Mouse (Mus musculus) heart, embryonic 16.5 days (tissue): ENCODE data around the gene Xcr1. TPM values are rescaled to one million over a fixed set of nuclear protein-coding genes. Genes with fewer than 3 reads are reported as not detected.

Experiments used
- ATAC-seq: fragments of 200-750 bp; cut with Nextera tagmentation; replicated peaks from 2 replicates; pipeline ENCODE4 v1.8.0; 2017; ENCODE audit warnings: moderate number of reproducible peaks; ENCODE audit not compliant: insufficient read depth, low FRiP score; ENCODE audit errors: extremely low read depth
- H3K27ac ChIP-seq: fragments of 300-500 bp; sonication (generic); 2 replicates; pipeline ENCODE4 v1.5.1; 2014; ENCODE audit warnings: mild to moderate bottlenecking, low read length, control low read depth, moderate library complexity
- H3K27me3 ChIP-seq: fragments of 300-500 bp; sonication (generic); 2 replicates; pipeline ENCODE4 v1.6.1; 2014; ENCODE audit warnings: low read length, mixed read lengths; ENCODE audit not compliant: control insufficient read depth, insufficient read depth
- H3K36me3 ChIP-seq: fragments of 300-500 bp; sonication (generic); 2 replicates; pipeline ENCODE4 v1.6.1; 2014; ENCODE audit not compliant: control insufficient read depth, insufficient read depth
- H3K4me1 ChIP-seq: fragments of 300-500 bp; sonication (generic); 2 replicates; pipeline ENCODE4 v1.6.1; 2014; ENCODE audit warnings: low read length, mixed read lengths; ENCODE audit not compliant: control insufficient read depth, insufficient read depth
- H3K4me2 ChIP-seq: fragments of 300-500 bp; sonication (generic); 2 replicates; pipeline ENCODE4 v1.6.1; 2014; ENCODE audit warnings: low read depth, mild to moderate bottlenecking, control low read depth, low read length
- H3K4me3 ChIP-seq: fragments of 300-500 bp; sonication (generic); 2 replicates; pipeline ENCODE4 v1.5.1; 2014; ENCODE audit warnings: mild to moderate bottlenecking, control low read depth, low read length
- H3K9ac ChIP-seq: fragments of 300-500 bp; sonication (generic); 2 replicates; pipeline ENCODE4 v1.6.1; 2014; ENCODE audit warnings: low read length, control low read depth
- H3K9me3 ChIP-seq: fragments of 300-500 bp; sonication (generic); replicated peaks from 2 replicates; pipeline ENCODE4 v1.6.1; 2016; ENCODE audit warnings: low read length; ENCODE audit not compliant: control insufficient read depth
- WGBS: fragments of 180-500 bp; shearing (Covaris S2); extraction: QIAGEN DNeasy Blood & Tissue Kit; methylation state at CpG from one replicate; pipeline ENCODE4 v1.1.7; 2014; 5-methylcytosine and 5-hydroxymethylcytosine counted together
- polyA plus RNA-seq: library from polyadenylated mRNA; unstranded; fragments of >200 nt; fragmentation: Nextera tagmentation; extraction: Ambion mirVana; gene quantifications from 2 replicates; pipeline ENCODE4 v1.2.1, GENCODE M21; 2015

Xcr1 gene
- polyA plus RNA-seq, 1 experiment from 2014 or later: 0.05 TPM

- Histone ChIP-seq H3K9ac (no peak overlapping the region), H3K27ac (no peak overlapping the region), H3K36me3 (peaks cover 75% of the 10 kb centered on the region), H3K9me3 (no peaks in the 10 kb centered on the region), H3K4me2 (no peak overlapping the region), H3K4me1 (no peaks in the 10 kb centered on the region), H3K4me3 (no peak overlapping the region), H3K27me3 (no peaks in the 10 kb centered on the region)
- ATAC-seq: no peak
- 84% methylated on average over 3 of the region's 3 CpGs for WGBS
These were observed 35.2 kb downstream of the Xcr1 start for GRCm38 (mm10) chr9:123826631-123827030.

- no peak overlapping the region for H3K27ac ChIP-seq
- no peak for ATAC-seq
- H3K9ac ChIP-seq: no peak overlapping the region
- WGBS: 90% methylated on average over 2 of the region's 2 CpGs
- no peak overlapping the region for H3K4me2 ChIP-seq
- H3K4me1 ChIP-seq: no peaks in the 10 kb centered on the region
- no peak overlapping the region for H3K4me3 ChIP-seq
- H3K27me3 ChIP-seq: no peaks in the 10 kb centered on the region
- no peaks in the 10 kb centered on the region for H3K9me3 ChIP-seq
- peaks cover 67% of the 10 kb centered on the region for H3K36me3 ChIP-seq
These were observed 43.2 kb downstream of the Xcr1 start for GRCm38 (mm10) chr9:123818601-123819000.

- Histone ChIP-seq H3K36me3 (peaks cover 52% of the 10 kb centered on the region), H3K4me1 (no peaks in the 10 kb centered on the region), H3K27ac (no peak overlapping the region), H3K9me3 (no peaks in the 10 kb centered on the region), H3K4me2 (no peak overlapping the region), H3K27me3 (no peaks in the 10 kb centered on the region), H3K4me3 (no peak overlapping the region), H3K9ac (no peak overlapping the region)
- WGBS: 76% methylated on average over 1 of the region's 1 CpGs
- no peak for ATAC-seq
These were observed 45.8 kb downstream of the Xcr1 start for GRCm38 (mm10) chr9:123815996-123816395.

GRCm38 (mm10) chr9:123815444-123815843, 46.4 kb downstream of the Xcr1 start:
- no peak overlapping the region for H3K4me2 ChIP-seq
- H3K27ac ChIP-seq: no peak overlapping the region
- no peak for ATAC-seq
- no peaks in the 10 kb centered on the region for H3K27me3 ChIP-seq
- H3K4me1 ChIP-seq: no peaks in the 10 kb centered on the region
- no peak overlapping the region for H3K9ac ChIP-seq
- 77% methylated on average over 3 of the region's 3 CpGs for WGBS
- H3K36me3 ChIP-seq: peaks cover 52% of the 10 kb centered on the region
- no peaks in the 10 kb centered on the region for H3K9me3 ChIP-seq
- no peak overlapping the region for H3K4me3 ChIP-seq

GRCm38 (mm10) chr9:123814821-123815220, 47.0 kb downstream of the Xcr1 start:
- Histone ChIP-seq H3K27me3 (no peaks in the 10 kb centered on the region), H3K4me1 (no peaks in the 10 kb centered on the region), H3K9me3 (no peaks in the 10 kb centered on the region), H3K4me3 (no peak overlapping the region), H3K36me3 (peaks cover 54% of the 10 kb centered on the region), H3K9ac (no peak overlapping the region), H3K4me2 (no peak overlapping the region), H3K27ac (no peak overlapping the region)
- WGBS: 70% methylated on average over 4 of the region's 4 CpGs
- ATAC-seq: no peak

- no peaks in the 10 kb centered on the region for H3K9me3 ChIP-seq
- no peaks in the 10 kb centered on the region for H3K4me1 ChIP-seq
- H3K4me2 ChIP-seq: no peak overlapping the region
- no peak overlapping the region for H3K9ac ChIP-seq
- no peak overlapping the region for H3K4me3 ChIP-seq
- H3K27ac ChIP-seq: no peak overlapping the region
- 64% methylated on average over 2 of the region's 2 CpGs for WGBS
- ATAC-seq: no peak
- H3K27me3 ChIP-seq: no peaks in the 10 kb centered on the region
- H3K36me3 ChIP-seq: peaks cover 56% of the 10 kb centered on the region
These were observed 47.5 kb downstream of the Xcr1 start for GRCm38 (mm10) chr9:123814326-123814725.

- H3K36me3 ChIP-seq: peaks cover 38% of the 10 kb centered on the region
- no peaks in the 10 kb centered on the region for H3K9me3 ChIP-seq
- H3K4me1 ChIP-seq: peaks cover 4% of the 10 kb centered on the region; the same call in 1 of the 2 replicates
- no peak overlapping the region for H3K4me2 ChIP-seq
- H3K9ac ChIP-seq: no peak overlapping the region
- H3K27ac ChIP-seq: no peak overlapping the region
- no peaks in the 10 kb centered on the region for H3K27me3 ChIP-seq
- ATAC-seq: no peak
- no peak overlapping the region for H3K4me3 ChIP-seq
- WGBS: 87% methylated on average over 3 of the region's 3 CpGs
These were observed 50.0 kb downstream of the Xcr1 start for GRCm38 (mm10) chr9:123811831-123812230.

- Histone ChIP-seq H3K9ac (no peak overlapping the region), H3K4me2 (no peak overlapping the region), H3K9me3 (no peaks in the 10 kb centered on the region), H3K4me1 (peaks cover 4% of the 10 kb centered on the region; the same call in 1 of the 2 replicates), H3K27ac (no peak overlapping the region), H3K27me3 (no peaks in the 10 kb centered on the region), H3K4me3 (no peak overlapping the region), H3K36me3 (peaks cover 28% of the 10 kb centered on the region)
- 44% methylated on average over 7 of the region's 7 CpGs for WGBS
- no peak for ATAC-seq
These were observed 53.2 kb downstream of the Xcr1 start for GRCm38 (mm10) chr9:123808583-123808982.

- Histone ChIP-seq H3K36me3 (peaks cover 23% of the 10 kb centered on the region), H3K4me2 (no peak within 1 kb of the TSS)
- WGBS: 81% methylated on average over 5 of the region's 5 CpGs
These were observed 55.6 kb downstream of the Xcr1 start, which contains the start of gene Cxcr6 for GRCm38 (mm10) chr9:123806267-123806666. Cxcr6 (plus strand) TSS chr9:123806475.

More at GRCm38 (mm10) chr9:123806267-123806666, 55.6 kb downstream of the Xcr1 start, which contains the start of gene Cxcr6:
- no peak within 1 kb of the TSS for H3K4me3 ChIP-seq
- no peak within 1 kb of the TSS for H3K9ac ChIP-seq
- no peak within 1 kb of the TSS for H3K27ac ChIP-seq
- H3K4me1 ChIP-seq: peaks cover 6% of the 10 kb centered on the region; the same call in 1 of the 2 replicates
- no peaks in the 10 kb centered on the region for H3K27me3 ChIP-seq
- ATAC-seq: no peak
- H3K9me3 ChIP-seq: no peaks in the 10 kb centered on the region
